In genomic region chr3:29027726-29028125, GRCm38 (mm10) we compare ENCODE assay signal across 29 mouse cellular contexts. TPM values are rescaled to one million over a fixed set of nuclear protein-coding genes. Genes with fewer than 3 reads are reported as not detected.
"Had no signal": no experiment of that assay in that cellular context is flagged by ENCODE, and none has a peak within 500 bp of the region (broad histone marks: within the 10 kb centered on the region; RNA-seq: fewer than 3 reads in every experiment).

No protein-coding gene starts in this region.

- H3K9me3 ChIP-seq: embryonic facial prominence, embryonic 10.5 days; embryonic facial prominence, embryonic 12.5 days; embryonic facial prominence, embryonic 13.5 days; embryonic facial prominence, embryonic 15.5 days; forebrain, embryonic 10.5 days; forebrain, embryonic 12.5 days; forebrain, embryonic 13.5 days; forebrain, embryonic 15.5 days had no signal

- H3K4me1 ChIP-seq: embryonic facial prominence, embryonic 10.5 days; embryonic facial prominence, embryonic 12.5 days; embryonic facial prominence, embryonic 13.5 days; embryonic facial prominence, embryonic 15.5 days; forebrain, embryonic 13.5 days; forebrain, embryonic 15.5 days had no signal

- ATAC-seq: forebrain, embryonic 13.5 days; forebrain, embryonic 14.5 days; forebrain, embryonic 15.5 days; forebrain, embryonic 16.5 days; forebrain, postnatal 0 days had no signal

- H3K9ac ChIP-seq: embryonic facial prominence, embryonic 12.5 days; embryonic facial prominence, embryonic 13.5 days; embryonic facial prominence, embryonic 15.5 days; forebrain, embryonic 12.5 days; forebrain, embryonic 13.5 days; forebrain, embryonic 15.5 days; forebrain, postnatal 0 days had no signal

- H3K4me2 ChIP-seq: embryonic facial prominence, embryonic 12.5 days; embryonic facial prominence, embryonic 13.5 days; embryonic facial prominence, embryonic 15.5 days; forebrain, embryonic 12.5 days; forebrain, embryonic 13.5 days; forebrain, embryonic 15.5 days had no signal

- H3K27me3 ChIP-seq: embryonic facial prominence, embryonic 12.5 days; embryonic facial prominence, embryonic 13.5 days; embryonic facial prominence, embryonic 15.5 days; forebrain, embryonic 12.5 days; forebrain, embryonic 13.5 days; forebrain, embryonic 15.5 days had no signal

- DNase-seq: cerebellum, adult 18-20 months; cerebellum, adult 8-10 months; cerebellum, adult 9-11 months; cerebellum, postnatal 36 days; embryo, embryonic 11 days; forebrain, postnatal 0 days; gastrocnemius, adult 2 months; gastrocnemius, postnatal 10 days; gastrocnemius, postnatal 14 days; gastrocnemius, postnatal 25 days; gastrocnemius, postnatal 36 days; heart, adult 11 months; heart, adult 18-20 months; heart, adult 2 months had no signal

- H3K36me3 ChIP-seq: embryonic facial prominence, embryonic 10.5 days; embryonic facial prominence, embryonic 12.5 days; embryonic facial prominence, embryonic 13.5 days; embryonic facial prominence, embryonic 15.5 days; forebrain, embryonic 10.5 days; forebrain, embryonic 12.5 days; forebrain, embryonic 15.5 days had no signal

- H3K27ac ChIP-seq: embryonic facial prominence, embryonic 10.5 days; embryonic facial prominence, embryonic 12.5 days; embryonic facial prominence, embryonic 13.5 days; embryonic facial prominence, embryonic 15.5 days; forebrain, embryonic 10.5 days; forebrain, embryonic 12.5 days; forebrain, embryonic 13.5 days; forebrain, embryonic 15.5 days; gastrocnemius, adult 2 months; heart, adult 2 months had no signal

- H3K4me3 ChIP-seq: embryonic facial prominence, embryonic 10.5 days; embryonic facial prominence, embryonic 12.5 days; embryonic facial prominence, embryonic 13.5 days; embryonic facial prominence, embryonic 15.5 days; erythroblast, embryonic 14.5 days; forebrain, embryonic 10.5 days; forebrain, embryonic 12.5 days; forebrain, embryonic 13.5 days; forebrain, embryonic 15.5 days; gastrocnemius, adult 2 months; heart, adult 2 months had no signal

RNA-seq across cellular contexts. Expression of gene Egfem1, which starts 54.1 kb away (rescaled TPM):
- total RNA-seq: common myeloid progenitor, adult 5-6 weeks; gastrocnemius, adult 18-20 months; gastrocnemius, adult 8-10 months; gastrocnemius, postnatal 25 days; gastrocnemius, postnatal 36 days; granulocyte monocyte progenitor cell, adult 5-6 weeks; heart, adult 18-20 months; heart, adult 2 months had no signal
- polyA plus RNA-seq: erythroblast, embryonic 14.5 days had no signal
